Mouse (Mus musculus): ENCODE results near the gene Atp5f1. TPM values are rescaled to one million over a fixed set of nuclear protein-coding genes. Genes with fewer than 3 reads are reported as not detected.

Gene Atp5f1
- total RNA-seq, 1 experiment from 2014 or later: 328 TPM

DNA sequence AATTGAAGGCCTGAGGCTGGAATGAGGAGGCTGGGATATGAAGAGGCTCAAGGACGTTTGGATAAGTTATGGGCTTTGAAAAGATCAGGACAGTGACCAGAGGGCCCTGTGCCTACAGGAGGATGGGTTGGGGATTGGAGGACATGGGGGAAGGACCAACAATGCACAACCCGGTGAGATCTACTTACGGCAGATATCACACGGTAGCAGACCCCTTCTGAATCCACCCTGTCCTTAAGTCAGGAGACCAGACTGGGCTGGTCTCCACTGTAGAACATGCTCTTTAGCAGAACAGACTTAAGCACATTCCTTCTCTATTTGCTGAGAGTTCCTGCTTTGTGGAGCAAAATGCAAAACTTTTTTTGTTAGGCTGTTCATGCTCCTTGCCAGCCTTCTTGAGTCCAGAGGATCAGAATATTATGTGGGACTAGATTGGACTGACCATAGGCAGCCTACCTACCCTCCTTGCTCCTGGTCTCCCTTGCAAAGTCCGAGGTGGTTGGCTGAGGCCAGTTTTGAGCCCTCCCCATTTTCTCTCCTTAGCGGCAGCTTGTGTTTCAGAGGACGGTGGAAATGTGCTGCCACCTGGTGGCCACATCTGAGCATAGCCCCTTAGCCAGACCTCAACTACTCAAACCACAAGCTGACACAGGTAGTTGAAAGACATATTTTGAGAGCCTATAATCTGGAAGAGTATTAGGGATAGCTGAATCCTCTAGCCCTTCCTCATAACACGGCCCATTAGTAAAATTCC, 60.3 kb downstream of the Atp5f1 start:
- peak; percentile 81 for DNase-seq

GRCm38 (mm10) chr3:105898861-105899260, 61.0 kb downstream of the Atp5f1 start:
- DNase-seq: no peak

- peak; percentile 31 for DNase-seq
Measured at GRCm38 (mm10) chr3:105898325-105898724, 61.6 kb downstream of the Atp5f1 start.

- DNase-seq: no peak
Measured at GRCm38 (mm10) chr3:105896811-105897210, 63.1 kb downstream of the Atp5f1 start.

GRCm38 (mm10) chr3:105894601-105895592, 65.0 kb downstream of the Atp5f1 start:
- peak; percentile 99 for DNase-seq

GRCm38 (mm10) chr3:105893941-105894391, 65.9 kb downstream of the Atp5f1 start:
- no peak for DNase-seq

Other genes with a start within 250 kb of the Atp5f1 start
- gene Rap1a, start 158.8 kb downstream of the Atp5f1 start, total RNA-seq (2021): 172 and 200 TPM in 2 replicates
- not detected in 2 replicates for gene Adora3, start 89.2 kb downstream of the Atp5f1 start, total RNA-seq (2021)
- gene Tmigd3, start 89.2 kb downstream of the Atp5f1 start, total RNA-seq (2021): not detected in 2 replicates
- gene I830077J02Rik, start 27.4 kb downstream of the Atp5f1 start, total RNA-seq (2021): 0.49 and 0.57 TPM in 2 replicates
- 63.9 and 69.2 TPM in 2 replicates for gene Wdr77, start 730 bp downstream of the Atp5f1 start, total RNA-seq (2021)
- 1.2 and 1.5 TPM in 2 replicates for gene Ovgp1, start 13.6 kb upstream of the Atp5f1 start, total RNA-seq (2021)
- gene Pifo, start 54.5 kb upstream of the Atp5f1 start, total RNA-seq (2021): not detected in 2 replicates
- gene Chil5, start 72.7 kb upstream of the Atp5f1 start, total RNA-seq (2021): not detected in 2 replicates
- gene Chia1, start 153.1 kb upstream of the Atp5f1 start, total RNA-seq (2021): not detected in 2 replicates
- gene Chil3, start 207.5 kb upstream of the Atp5f1 start, total RNA-seq (2021): not detected in 2 replicates

All from adrenal gland, postnatal 25 days (tissue).